Mouse (Mus musculus): ENCODE measurements at regions not wholly inside any gene's neighbourhood (a gene's known extent, or its start where the extent isn't known, plus 50 kb on each side); places are given as distances from the start of the nearest gene placed in this dataset.

GRCm38 (mm10) chr10:39272387-39272949, 96.2 kb upstream of the Fyn start:
- intact Hi-C loops (cut with DNase I) = no loop called here

DNA sequence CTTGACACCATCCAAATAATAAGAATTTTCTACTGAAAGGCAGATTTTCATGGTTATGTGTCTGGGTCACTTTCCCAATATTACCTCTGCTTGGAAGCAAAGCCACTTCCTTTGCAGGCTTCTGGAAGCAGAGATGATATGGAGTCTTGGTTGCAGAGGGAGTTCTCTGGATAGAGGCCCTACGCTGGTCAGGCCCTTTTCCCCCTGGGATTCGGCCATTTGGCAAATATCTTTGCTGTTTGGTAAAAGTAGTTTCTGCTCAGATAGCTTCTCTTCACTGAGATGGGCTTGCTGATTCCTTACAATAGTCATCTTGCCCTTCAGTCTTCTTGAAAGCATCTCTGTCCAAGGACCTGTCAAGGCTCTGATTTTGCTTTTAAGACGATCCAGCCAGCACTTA, 98.2 kb upstream of the Fyn start:
- no peak for DNase-seq (ENCODE audit: extremely low spot score in 1 of 2, low spot score in 2 of 2)
- TF ChIP-seq CTCF (IDR thresholded peaks at IDR 0.05) = no peak
- intact Hi-C loops (cut with DNase I) = no loop called here
- Histone ChIP-seq H3K4me3 (no peak overlapping the region), H3K27ac (no peak overlapping the region)

More at GRCm38 (mm10) chr10:39272387-39272949, 96.2 kb upstream of the Fyn start:
- TF ChIP-seq CTCF (IDR thresholded peaks at IDR 0.05) = no peak
- DNase-seq (ENCODE audit: extremely low spot score in 1 of 2, low spot score in 2 of 2) = no peak
- Histone ChIP-seq H3K27ac (no peak overlapping the region), H3K4me3 (no peak overlapping the region)

GRCm38 (mm10) chr10:39267236-39267635, 101.4 kb upstream of the Fyn start:
- DNase-seq (ENCODE audit: extremely low spot score in 1 of 2, low spot score in 2 of 2) = no peak
- Histone ChIP-seq H3K4me3 (no peak overlapping the region), H3K27ac (0 out of 2 replicates have a peak overlapping the region, but pooled peaks have one; percentile 17)
- intact Hi-C loops (cut with DNase I) = no loop called here
- no peak for TF ChIP-seq CTCF (IDR thresholded peaks at IDR 0.05)

DNA sequence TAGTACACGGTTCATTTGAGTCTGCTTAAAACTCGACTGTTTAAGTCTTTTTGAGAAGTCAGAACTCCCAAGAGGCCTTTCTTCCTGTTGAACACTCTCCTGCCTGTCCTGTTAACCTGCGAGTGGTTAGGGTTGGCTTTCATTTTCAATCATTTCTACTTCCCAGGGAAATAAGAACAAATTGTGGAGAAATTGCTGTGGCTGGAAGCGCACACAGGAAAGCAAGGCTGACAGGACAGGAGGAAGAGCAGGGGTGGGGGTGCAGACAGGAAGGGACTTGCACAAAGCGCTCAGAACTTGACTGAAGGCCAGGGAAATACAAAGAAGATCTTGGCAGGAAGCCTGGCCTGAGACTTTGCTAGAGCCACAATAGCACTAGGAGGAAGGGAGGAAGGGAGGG, 102.2 kb upstream of the Fyn start:
- DNase-seq (ENCODE audit: extremely low spot score in 1 of 2, low spot score in 2 of 2) = peak; percentile 19 to 61
- intact Hi-C loops (cut with DNase I) = no loop called here
- H3K4me3 ChIP-seq = no peak overlapping the region
- no peak for TF ChIP-seq CTCF (IDR thresholded peaks at IDR 0.05)
- peak overlapping the region; percentile 25; the same call in 1 of the 2 replicates for H3K27ac ChIP-seq

DNA sequence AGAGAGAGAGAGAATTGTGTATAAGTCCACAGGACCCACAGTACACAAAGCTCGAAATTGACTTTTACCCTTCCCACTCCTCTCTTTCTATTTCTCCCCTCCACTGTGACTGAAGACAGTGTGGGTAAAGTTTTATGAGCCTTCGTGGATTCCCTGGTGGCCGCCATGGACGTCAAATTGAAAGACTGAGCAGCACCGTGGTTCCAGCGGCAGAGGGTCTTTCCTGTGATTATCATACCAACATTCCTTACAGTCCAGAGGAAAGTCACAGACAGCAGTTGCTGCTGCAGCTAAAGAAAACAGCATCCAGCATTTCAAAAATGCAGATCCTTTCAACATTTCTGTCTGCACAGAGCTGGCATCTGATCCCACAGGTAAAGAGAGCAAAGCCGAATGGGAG, 98.9 kb upstream of the Ccn6 start:
- Histone ChIP-seq H3K4me3 (no peak overlapping the region), H3K27ac (no peak overlapping the region)
- intact Hi-C loops (cut with DNase I) = no loop called here
- TF ChIP-seq CTCF (IDR thresholded peaks at IDR 0.05) = no peak
- DNase-seq (ENCODE audit: extremely low spot score in 1 of 2, low spot score in 2 of 2) = no peak

- H3K27ac ChIP-seq = no peak overlapping the region
Measured at GRCm38 (mm10) chr10:39261174-39262145, 97.9 kb upstream of the Ccn6 start.

GRCm38 (mm10) chr10:39260061-39260460, 96.5 kb upstream of the Ccn6 start:
- no peak for TF ChIP-seq CTCF (IDR thresholded peaks at IDR 0.05)
- no peak overlapping the region for H3K27ac ChIP-seq
- H3K4me3 ChIP-seq = no peak overlapping the region
- no peak for DNase-seq (ENCODE audit: extremely low spot score in 1 of 2, low spot score in 2 of 2)
- intact Hi-C loops (cut with DNase I) = no loop called here

More at GRCm38 (mm10) chr10:39261174-39262145, 97.9 kb upstream of the Ccn6 start:
- H3K4me3 ChIP-seq = no peak overlapping the region
- no peak for DNase-seq (ENCODE audit: extremely low spot score in 1 of 2, low spot score in 2 of 2)
- intact Hi-C loops (cut with DNase I) = no loop called here
- no peak for TF ChIP-seq CTCF (IDR thresholded peaks at IDR 0.05)

- no peak overlapping the region for H3K27ac ChIP-seq
- intact Hi-C loops (cut with DNase I) = no loop called here
- TF ChIP-seq CTCF (IDR thresholded peaks at IDR 0.05) = no peak
- no peak for DNase-seq (ENCODE audit: extremely low spot score in 1 of 2, low spot score in 2 of 2)
- H3K4me3 ChIP-seq = no peak overlapping the region
Measured at GRCm38 (mm10) chr10:39257371-39258154, 94.0 kb upstream of the Ccn6 start.

GRCm38 (mm10) chr10:39254561-39254960, 91.0 kb upstream of the Ccn6 start:
- Histone ChIP-seq H3K27ac (no peak overlapping the region), H3K4me3 (no peak overlapping the region)
- DNase-seq (ENCODE audit: extremely low spot score in 1 of 2, low spot score in 2 of 2) = no peak
- intact Hi-C loops (cut with DNase I) = no loop called here
- TF ChIP-seq CTCF (IDR thresholded peaks at IDR 0.05) = no peak

- intact Hi-C loops (cut with DNase I) = no loop called here
- DNase-seq (ENCODE audit: extremely low spot score in 1 of 2, low spot score in 2 of 2) = no peak
- TF ChIP-seq CTCF (IDR thresholded peaks at IDR 0.05) = no peak
- no peak overlapping the region for H3K27ac ChIP-seq
- no peak overlapping the region for H3K4me3 ChIP-seq
Measured at GRCm38 (mm10) chr10:39250039-39250438, 86.4 kb upstream of the Ccn6 start.

DNA sequence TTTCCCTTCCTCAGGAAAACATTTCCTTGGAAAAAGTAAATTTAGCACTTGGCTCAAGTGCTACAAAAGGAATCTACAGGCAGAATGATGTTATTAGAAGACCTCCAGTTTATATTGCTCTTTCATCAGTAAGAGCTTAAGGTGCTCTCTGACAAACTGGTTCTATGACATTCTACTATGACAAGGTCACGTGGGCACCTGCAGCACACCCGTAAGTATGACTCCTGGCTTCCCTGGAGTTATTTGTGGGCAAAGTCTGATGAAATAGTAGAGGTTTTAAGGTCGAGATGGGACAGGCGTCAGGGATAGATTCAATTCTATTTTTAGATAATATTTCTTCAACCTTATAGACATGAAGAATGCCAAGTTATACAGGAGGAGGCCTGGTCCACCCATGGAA, 84.9 kb upstream of the Ccn6 start:
- H3K27ac ChIP-seq = no peak overlapping the region
- H3K4me3 ChIP-seq = no peak overlapping the region
- TF ChIP-seq CTCF (IDR thresholded peaks at IDR 0.05) = no peak
- DNase-seq (ENCODE audit: extremely low spot score in 1 of 2, low spot score in 2 of 2) = no peak
- intact Hi-C loops (cut with DNase I) = no loop called here

GRCm38 (mm10) chr10:39246984-39247383, 83.4 kb upstream of the Ccn6 start:
- TF ChIP-seq CTCF (IDR thresholded peaks at IDR 0.05) = no peak
- H3K27ac ChIP-seq = no peak overlapping the region
- no peak for DNase-seq (ENCODE audit: extremely low spot score in 1 of 2, low spot score in 2 of 2)
- intact Hi-C loops (cut with DNase I) = no loop called here
- H3K4me3 ChIP-seq = no peak overlapping the region
